Mouse (Mus musculus): ENCODE measurements around the gene Med13.

Med13 gene

GRCm38 (mm10) chr11:86384141-86384540, 26.7 kb upstream of the Med13 start:
- CTCF ChIA-PET = interaction anchor here in 1 of 4 experiments (1.0 kb wide), 1 partner anchor 26 kb away, joined by 4 read pairs; no protein-coding TSS in a partner anchor
- POLR2A ChIA-PET = interaction anchor here in 1 of 4 experiments (1.5 kb wide), 1 partner anchor 26 kb away, joined by 4 read pairs; no protein-coding TSS in a partner anchor

GRCm38 (mm10) chr11:86382520-86383157, 25.2 kb upstream of the Med13 start:
- ChIA-PET CTCF (no interaction called here), POLR2A (interaction anchor here in 1 of 4 experiments (1.5 kb wide), 1 partner anchor 24 kb away, joined by 4 read pairs; no protein-coding TSS in a partner anchor)

GRCm38 (mm10) chr11:86381478-86382091, 24.2 kb upstream of the Med13 start:
- ChIA-PET CTCF (interaction anchor here in 1 of 4 experiments (0.6 kb wide), 1 partner anchor 1202 kb away, joined by 3 read pairs; no protein-coding TSS in a partner anchor), POLR2A (interaction anchor here in 1 of 4 experiments (1.9 kb wide), 1 partner anchor 23 kb away, joined by 7 read pairs; no protein-coding TSS in a partner anchor)

- ChIA-PET POLR2A (interaction anchor here in 1 of 4 experiments (1.9 kb wide), 1 partner anchor 22 kb away, joined by 7 read pairs; no protein-coding TSS in a partner anchor), CTCF (interaction anchor here in 3 of 4 experiments (0.6 to 1.6 kb wide), 3 partner anchors 22 to 525 kb away, joined by 3 to 4 read pairs (median 4); no protein-coding TSS in a partner anchor)
These were observed 23.3 kb upstream of the Med13 start for GRCm38 (mm10) chr11:86380521-86381238.

- POLR2A ChIA-PET = no interaction called here
- CTCF ChIA-PET = interaction anchor here in 1 of 4 experiments (0.6 to 1.9 kb wide), 2 partner anchors 21 to 1035 kb away, joined by 3 to 14 read pairs; no protein-coding TSS in a partner anchor
These were observed 21.6 kb upstream of the Med13 start for GRCm38 (mm10) chr11:86378981-86379380.

GRCm38 (mm10) chr11:86377841-86378240, 20.4 kb upstream of the Med13 start:
- ChIA-PET POLR2A (interaction anchor here in 1 of 4 experiments (0.7 kb wide), 1 partner anchor 20 kb away, joined by 3 read pairs; no protein-coding TSS in a partner anchor), CTCF (interaction anchor here in 2 of 4 experiments (0.8 to 1.9 kb wide), 2 partner anchors 15 to 20 kb away, joined by 6 to 14 read pairs; no protein-coding TSS in a partner anchor)

- CTCF ChIA-PET = no interaction called here
- POLR2A ChIA-PET = no interaction called here
These were observed 19.3 kb upstream of the Med13 start for GRCm38 (mm10) chr11:86376707-86377106.

GRCm38 (mm10) chr11:86375086-86375485, 17.7 kb upstream of the Med13 start:
- ChIA-PET POLR2A (interaction anchor here in 1 of 4 experiments (0.8 kb wide), 1 partner anchor 15 kb away, joined by 6 read pairs; no protein-coding TSS in a partner anchor), CTCF (no interaction called here)

- POLR2A ChIA-PET = interaction anchor here in 1 of 4 experiments (0.6 kb wide), 1 partner anchor 23 kb away, joined by 3 read pairs; no protein-coding TSS in a partner anchor
- CTCF ChIA-PET = interaction anchor here in 1 of 4 experiments (0.9 kb wide), 1 partner anchor 13 kb away, joined by 10 read pairs; no protein-coding TSS in a partner anchor
These were observed 13.9 kb upstream of the Med13 start for GRCm38 (mm10) chr11:86371266-86371665.

GRCm38 (mm10) chr11:86369860-86370259, 12.5 kb upstream of the Med13 start:
- ChIA-PET POLR2A (no interaction called here), CTCF (interaction anchor here in 1 of 4 experiments (1.0 kb wide), 1 partner anchor 12 kb away, joined by 3 read pairs; no protein-coding TSS in a partner anchor)

GRCm38 (mm10) chr11:86369003-86369402, 11.6 kb upstream of the Med13 start:
- CTCF ChIA-PET = interaction anchor here in 3 of 4 experiments (0.8 to 1.0 kb wide), 3 partner anchors 11 to 171 kb away, joined by 3 to 5 read pairs (median 3); no protein-coding TSS in a partner anchor
- POLR2A ChIA-PET = interaction anchor here in 1 of 4 experiments (0.7 kb wide), 1 partner anchor 34 kb away, joined by 3 read pairs; no protein-coding TSS in a partner anchor

- POLR2A ChIA-PET = no interaction called here
- CTCF ChIA-PET = no interaction called here
These were observed 7.5 kb upstream of the Med13 start for GRCm38 (mm10) chr11:86364709-86365452.

- ChIA-PET CTCF (interaction anchor here (0.6 to 2.0 kb wide), 58 partner anchors 9 to 1563 kb away, joined by 3 to 21 read pairs (median 4); partner anchors contain the start of genes Ints2 (in 1 of the 4), Rps6kb1 (in 1 of the 4) and Tubd1 (in 1 of the 4)), POLR2A (interaction anchor here (0.5 to 2.5 kb wide), 65 partner anchors 8 to 1206 kb away, joined by 3 to 21 read pairs (median 4); partner anchors contain the start of genes Ints2 (in 3 of the 4), Rps6kb1 (in 2 of the 4), Tubd1 (in 2 of the 4) and Brip1 (in 1 of the 4))
These were observed 654 bp upstream of the Med13 start for GRCm38 (mm10) chr11:86357984-86358528.

- CTCF ChIA-PET = interaction anchor here in 2 of 4 experiments (0.5 to 0.6 kb wide), 2 partner anchors 113 to 159 kb away, joined by 3 to 5 read pairs; no protein-coding TSS in a partner anchor
- POLR2A ChIA-PET = interaction anchor here (0.6 to 1.3 kb wide), 12 partner anchors 9 to 923 kb away, joined by 3 to 5 read pairs (median 4); no protein-coding TSS in a partner anchor
These were observed 1.2 kb downstream of the Med13 start for GRCm38 (mm10) chr11:86356007-86356853.

- ChIA-PET POLR2A (interaction anchor here in 1 of 4 experiments (1.0 to 1.8 kb wide), 4 partner anchors 9 to 48 kb away, joined by 3 to 4 read pairs (median 4); no protein-coding TSS in a partner anchor), CTCF (interaction anchor here in 1 of 4 experiments (1.0 kb wide), 1 partner anchor 83 kb away, joined by 3 read pairs; no protein-coding TSS in a partner anchor)
These were observed 3.8 kb downstream of the Med13 start for GRCm38 (mm10) chr11:86353586-86353985.

GRCm38 (mm10) chr11:86351766-86352315, 5.6 kb downstream of the Med13 start:
- CTCF ChIA-PET = interaction anchor here in 2 of 4 experiments (0.6 to 0.9 kb wide), 2 partner anchors 85 to 276 kb away, joined by 3 to 4 read pairs; no protein-coding TSS in a partner anchor
- POLR2A ChIA-PET = interaction anchor here in 2 of 4 experiments (0.6 to 1.6 kb wide), 13 partner anchors 9 to 1074 kb away, joined by 3 to 5 read pairs (median 3); partner anchors contain the start of genes Ints2 (in 1 of the 2), Rps6kb1 (in 1 of the 2) and Tubd1 (in 1 of the 2)
